Mouse (Mus musculus): Measurements from ENCODE around the gene Ptprj.

DNA sequence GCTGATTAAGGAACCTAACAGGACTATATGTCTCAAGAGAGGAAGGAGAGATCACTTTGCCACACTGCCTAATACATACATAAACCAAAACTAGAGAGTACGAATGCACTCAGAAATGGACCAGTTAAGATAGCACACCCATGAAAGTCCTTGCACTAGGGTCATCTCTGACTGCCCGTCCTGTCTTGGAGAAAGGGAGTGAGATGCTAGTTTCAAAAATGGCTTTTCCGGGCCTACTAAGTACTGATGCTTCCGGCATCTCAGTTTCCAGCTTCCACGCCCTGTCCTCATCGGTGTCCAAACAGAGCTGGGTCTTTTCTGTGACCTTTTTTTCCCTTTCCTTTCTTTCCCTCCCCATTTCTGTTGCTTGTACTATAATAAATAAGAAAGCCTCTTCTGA lies 4.0 kb downstream of the Ptprj start:
- no peak for TF ChIP-seq CTCF (IDR thresholded peaks at IDR 0.05; ENCODE audit: borderline replicate concordance, insufficient read depth, low read depth, low read length)
- TF ChIP-seq POLR2A (IDR thresholded peaks at IDR 0.05; ENCODE audit: borderline replicate concordance, insufficient read depth, low read length): no peak

Data from cerebellum, adult 2 months (tissue).